Mouse (Mus musculus): ENCODE data around the gene Gm47996.

The Gm47996 gene

DNA sequence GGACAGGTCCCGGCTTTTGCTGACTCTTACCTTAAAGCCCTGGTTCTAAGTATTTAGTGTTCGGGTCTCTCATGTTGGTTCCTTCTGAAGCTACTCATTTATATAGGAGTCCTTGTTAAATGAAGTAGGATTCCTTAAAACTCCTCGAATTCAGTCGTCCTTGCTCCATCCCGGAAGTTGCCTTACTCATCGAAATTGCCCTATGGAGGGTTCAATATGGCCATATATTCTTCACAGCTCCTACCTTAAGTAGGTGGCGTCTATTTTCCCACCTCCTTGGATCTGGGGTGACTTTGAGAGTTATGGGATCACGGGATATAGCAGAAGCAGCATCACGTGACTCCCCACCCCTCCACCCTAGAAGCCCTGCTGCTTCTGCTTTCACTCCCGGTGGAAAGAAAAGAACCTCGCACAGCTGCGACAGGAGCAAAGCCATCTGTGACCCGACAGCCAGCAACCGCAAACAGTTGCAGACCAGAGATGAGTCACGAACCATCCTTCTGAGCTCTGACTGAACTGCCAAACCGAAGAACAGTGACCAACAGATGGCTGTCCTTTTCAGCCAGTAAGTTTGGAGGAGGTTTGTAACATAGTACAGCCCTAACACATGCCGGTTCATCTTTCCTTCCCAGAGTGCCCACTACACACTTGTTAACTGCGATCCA lies 40.7 kb downstream of the Gm47996 start:
- DNase-seq = peak; percentile 37

DNA sequence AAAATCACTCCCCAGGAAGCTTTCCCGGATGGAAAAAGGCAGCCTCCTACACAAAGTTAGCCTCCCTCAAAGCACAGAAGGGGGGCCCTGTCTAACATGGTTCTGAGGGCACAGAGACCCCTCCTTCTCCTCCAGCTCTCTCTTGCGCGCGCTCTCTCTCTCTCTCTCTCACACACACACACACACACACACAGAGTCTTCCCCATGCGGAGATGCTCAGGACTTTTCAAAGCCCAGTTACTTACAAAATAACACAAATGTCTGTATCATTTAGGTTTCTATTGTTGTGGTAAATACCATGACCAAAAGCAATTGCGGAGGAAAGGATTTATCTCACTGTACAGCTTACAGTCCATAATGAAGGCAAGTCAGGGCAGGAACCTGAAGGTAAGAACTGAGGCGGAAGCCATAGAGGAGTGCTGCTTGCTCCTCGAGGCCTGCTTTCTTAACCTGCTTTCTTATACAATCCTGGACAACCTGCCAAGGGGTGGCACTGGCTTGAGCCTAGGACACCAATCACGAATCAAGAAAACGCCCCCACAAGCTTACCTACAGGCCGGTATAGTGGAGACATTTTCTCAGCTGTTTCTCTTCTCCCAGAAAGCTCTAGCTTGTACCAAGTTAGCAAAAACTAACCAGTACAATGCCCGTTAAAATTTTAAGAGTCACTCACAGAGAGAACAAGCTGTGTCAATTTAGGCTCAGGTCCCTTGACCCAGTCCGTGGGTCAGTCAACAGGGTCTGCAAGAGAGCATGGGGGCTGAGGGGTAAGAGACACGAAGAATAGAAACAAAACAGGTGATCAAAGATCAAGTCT lies 41.5 kb downstream of the Gm47996 start:
- peak; percentile 8 for DNase-seq

DNA sequence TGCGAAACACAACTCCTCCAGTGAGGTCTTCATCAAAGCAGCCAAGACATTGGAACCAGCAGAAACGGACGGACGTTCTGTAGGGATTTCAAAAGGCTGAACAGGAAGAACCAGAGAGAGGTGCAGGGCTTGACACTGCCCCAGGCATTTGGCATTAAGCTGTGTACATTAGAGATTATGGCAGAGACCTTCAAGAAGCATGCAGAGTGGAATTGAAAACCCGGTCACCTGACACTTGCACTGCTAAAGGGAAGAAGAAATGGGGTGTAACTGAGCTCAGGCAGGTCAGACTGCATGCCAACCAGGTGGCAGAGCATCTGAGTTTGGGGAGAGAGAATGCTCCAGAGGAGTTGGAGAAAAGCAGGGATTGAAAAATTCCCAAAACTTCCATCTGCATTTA lies 45.5 kb downstream of the Gm47996 start:
- no peak for DNase-seq

GRCm38 (mm10) chr1:151258090-151258954 lies 48.4 kb downstream of the Gm47996 start:
- DNase-seq = no peak

DNA sequence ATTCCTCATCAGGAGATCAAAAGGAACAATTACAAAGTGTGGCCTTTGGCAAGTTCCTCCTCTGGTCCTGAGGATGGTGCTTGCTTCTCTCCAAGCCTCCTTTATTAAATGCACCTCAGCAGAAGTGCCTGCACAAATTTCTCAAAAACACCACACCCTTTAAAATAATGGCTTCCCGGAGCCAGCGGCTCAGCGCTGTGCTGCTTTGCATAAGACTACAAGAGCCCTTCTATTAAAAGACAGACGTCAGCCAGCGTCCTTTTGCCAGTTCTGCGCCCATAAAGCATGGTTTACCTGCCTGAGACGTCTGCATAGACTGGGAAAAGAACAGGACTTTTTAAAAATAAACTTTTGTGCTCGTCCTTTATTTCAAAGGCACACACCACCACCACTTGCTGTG lies 49.1 kb downstream of the Gm47996 start:
- no peak for DNase-seq
